Mouse (Mus musculus) embryo, embryonic 11.5 days (tissue): ENCODE data around the gene Btnl4.
"Not testable (repeated sequence)": the region's sequence is repeated elsewhere in the genome, so short reads cannot be mapped to it uniquely, and the experiment has no call there.

ENCODE experiments used
- DNase-seq: peaks from one replicate; pipeline ENCODE4 v3.0.0-alpha.2; 2012; ENCODE audit warnings: low read depth, low spot score

The Btnl4 gene

GRCm38 (mm10) chr17:34477238-34478013, at the start of gene Btnl4:
TSS of gene Btnl4 (minus strand) at chr17:34477318.
- not testable (repeated sequence) for DNase-seq

DNA sequence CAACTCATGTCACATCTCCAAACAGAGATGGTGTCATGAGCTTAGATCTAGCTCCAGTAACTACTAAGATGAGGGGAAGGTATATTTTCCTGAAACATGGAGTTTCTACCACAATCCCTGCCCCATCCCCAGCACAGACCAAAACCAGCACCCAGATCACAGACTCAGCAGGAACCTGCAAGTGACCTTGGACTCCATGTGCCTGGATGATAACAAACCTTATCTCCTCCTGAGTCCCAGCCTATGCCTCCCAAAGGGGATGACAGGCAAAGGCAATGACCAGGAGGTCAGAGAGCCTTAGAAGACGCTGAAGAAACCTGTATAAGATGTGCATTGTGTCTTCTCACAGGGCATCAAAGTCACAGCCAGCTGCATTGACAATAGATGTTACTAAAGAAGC, 41.9 kb upstream of the Btnl4 start:
- no peak for DNase-seq

GRCm38 (mm10) chr17:34518571-34518970, 41.5 kb upstream of the Btnl4 start:
- DNase-seq: not testable (repeated sequence)

DNA sequence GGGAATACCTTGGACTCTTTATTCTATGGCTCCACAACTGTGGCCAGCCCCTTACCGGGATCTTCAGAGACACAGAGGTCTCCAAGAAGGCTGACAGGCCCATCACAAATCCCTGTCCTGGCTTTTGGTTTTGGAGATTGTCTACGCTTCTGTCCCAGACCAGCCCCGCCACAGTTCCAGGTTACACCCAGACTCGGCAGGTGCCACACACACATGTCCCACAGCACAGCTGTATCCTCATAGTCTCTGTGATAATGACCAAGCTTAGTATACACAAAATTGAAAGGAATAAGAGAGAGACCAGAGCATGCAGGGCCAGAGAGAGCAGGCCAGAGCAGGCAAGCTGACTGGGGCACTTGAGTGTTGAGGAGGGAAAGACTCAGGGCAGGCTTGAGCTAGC, 40.7 kb upstream of the Btnl4 start:
- no peak for DNase-seq

DNA sequence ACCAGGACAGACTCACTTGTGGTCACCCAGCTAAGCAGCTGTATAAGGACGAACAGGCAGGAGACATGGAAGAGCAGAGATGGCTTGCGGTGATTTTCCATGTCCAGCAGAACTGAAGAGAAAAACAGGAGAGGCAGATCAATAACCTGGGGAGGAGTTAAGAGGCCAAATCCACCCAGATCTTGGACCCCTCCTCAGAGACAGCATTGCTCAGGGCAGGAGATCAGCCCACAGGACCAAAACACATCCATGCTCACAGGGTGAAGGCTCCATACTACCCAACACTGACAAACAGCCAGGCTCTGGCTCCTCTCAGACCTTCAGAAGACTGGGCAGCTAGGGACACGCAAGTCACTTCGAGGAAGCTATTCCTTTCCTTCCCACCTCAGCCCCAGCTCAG, 40.1 kb upstream of the Btnl4 start, which contains the start of gene Btnl6:
Gene Btnl6 (minus strand): TSS at position 101 of the 400 bp plus-strand sequence.
- no peak for DNase-seq

DNA sequence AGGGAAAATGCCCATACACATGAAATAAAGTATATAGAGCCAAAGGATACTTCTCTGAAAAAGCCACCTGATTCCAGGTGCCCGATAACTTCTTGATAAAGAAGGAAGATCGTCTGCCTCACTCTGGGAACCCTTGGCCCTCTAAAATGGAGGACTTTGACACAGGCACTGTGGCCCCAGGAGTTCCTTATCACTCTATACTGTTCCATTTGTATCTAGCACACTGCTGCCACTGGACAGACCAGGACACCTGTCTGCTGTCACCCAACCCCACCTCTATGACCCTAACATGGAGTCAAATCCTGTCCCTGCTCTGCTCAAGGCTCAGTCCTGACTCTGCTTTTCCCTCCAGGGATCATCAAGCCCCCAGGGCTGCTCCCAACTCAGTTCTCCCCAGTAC, 39.4 kb upstream of the Btnl4 start:
- no peak for DNase-seq

GRCm38 (mm10) chr17:34511723-34512122, 34.6 kb upstream of the Btnl4 start:
- DNase-seq: not testable (repeated sequence)

GRCm38 (mm10) chr17:34507591-34507990, 30.5 kb upstream of the Btnl4 start:
- no peak for DNase-seq

- not testable (repeated sequence) for DNase-seq
Observed at GRCm38 (mm10) chr17:34497726-34498125, 20.6 kb upstream of the Btnl4 start.

GRCm38 (mm10) chr17:34497319-34497718, 20.2 kb upstream of the Btnl4 start:
- DNase-seq: not testable (repeated sequence)

GRCm38 (mm10) chr17:34496539-34496938, 19.4 kb upstream of the Btnl4 start:
- no peak for DNase-seq

DNA sequence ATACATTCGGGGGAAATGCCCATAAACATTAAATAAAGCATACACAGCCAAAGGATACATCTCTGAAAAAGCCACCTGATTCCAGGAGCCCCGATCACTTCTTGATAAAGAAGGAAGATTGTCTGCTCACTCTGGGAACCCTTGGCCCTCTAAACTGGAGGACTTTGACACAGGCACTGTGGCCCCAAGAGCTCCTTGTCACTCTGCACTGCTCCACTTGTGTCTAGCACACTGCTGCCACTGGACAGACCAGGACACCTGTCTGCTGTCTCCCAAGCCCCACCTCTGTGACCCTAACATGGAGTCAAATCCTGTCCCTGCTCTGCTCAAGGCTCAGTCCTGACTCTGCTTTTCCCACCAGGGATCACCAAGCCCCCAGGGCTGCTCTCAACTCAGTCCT, 18.0 kb upstream of the Btnl4 start:
- not testable (repeated sequence) for DNase-seq

DNA sequence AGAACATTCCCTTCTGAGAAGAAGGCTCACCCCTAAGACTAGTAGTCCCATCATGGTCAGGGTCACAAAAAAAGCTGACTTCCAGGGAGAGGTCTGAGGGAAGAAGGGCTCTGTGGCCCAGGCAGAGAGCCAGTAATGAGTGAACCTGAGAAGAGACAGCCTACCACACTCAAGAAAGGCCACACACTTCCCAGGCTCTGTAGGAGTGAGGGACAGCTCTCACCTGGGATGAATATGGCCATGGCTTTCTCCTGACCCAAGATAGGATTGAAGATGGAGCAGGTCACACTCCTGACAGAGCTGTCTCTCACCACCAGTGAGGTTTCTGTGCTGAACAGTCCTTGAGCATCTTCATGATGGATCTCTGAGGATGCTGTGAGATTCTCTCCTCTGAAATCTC, 15.7 kb upstream of the Btnl4 start:
- no peak for DNase-seq

DNA sequence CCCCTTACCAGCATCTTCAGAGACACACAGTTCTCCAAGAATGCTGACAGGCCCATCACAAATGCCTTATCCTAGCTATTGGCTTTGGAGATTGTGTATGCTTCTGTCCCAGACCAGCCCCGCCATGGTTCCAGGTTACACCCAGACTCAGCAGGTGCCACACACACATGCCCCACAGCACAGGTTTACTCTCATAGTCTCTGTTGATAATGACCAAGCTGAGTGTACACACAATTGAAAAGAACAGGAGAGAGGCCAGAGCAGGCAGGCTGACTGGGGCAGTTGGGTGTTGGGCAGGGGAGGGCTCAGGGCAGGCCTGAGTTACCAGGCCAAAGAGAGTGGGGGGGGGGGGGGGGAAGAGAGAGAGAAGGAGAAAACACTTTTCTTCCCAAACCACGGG, 691 bp downstream of the Btnl4 start:
- no peak for DNase-seq

- no peak for DNase-seq
Observed at GRCm38 (mm10) chr17:34475060-34475459, 2.1 kb downstream of the Btnl4 start.

GRCm38 (mm10) chr17:34470491-34470890, 6.6 kb downstream of the Btnl4 start:
- DNase-seq: no peak

GRCm38 (mm10) chr17:34465906-34466305, 11.2 kb downstream of the Btnl4 start:
- not testable (repeated sequence) for DNase-seq

GRCm38 (mm10) chr17:34459255-34459654, 17.9 kb downstream of the Btnl4 start:
- DNase-seq: no peak

DNA sequence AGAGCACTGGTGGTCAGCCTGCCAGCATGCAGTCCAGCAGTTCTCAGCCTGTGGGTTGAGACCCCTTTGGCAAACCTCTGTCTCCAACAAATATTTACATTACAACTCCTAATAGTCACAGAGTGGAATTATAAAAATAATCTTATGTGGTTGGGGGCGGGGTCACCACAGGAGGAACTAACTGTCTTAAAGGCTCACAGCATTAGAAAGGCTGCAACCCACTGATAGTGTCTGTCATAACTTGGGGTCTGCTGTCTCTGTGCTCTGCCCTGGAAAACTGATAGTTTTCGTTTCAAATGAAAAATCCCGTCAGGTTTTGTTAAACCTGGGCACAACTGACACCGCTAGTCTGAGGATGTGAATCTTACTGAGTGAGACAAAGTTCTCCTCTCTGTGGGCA, 19.4 kb downstream of the Btnl4 start:
- DNase-seq: no peak

GRCm38 (mm10) chr17:34448473-34449041, 28.6 kb downstream of the Btnl4 start:
- no peak for DNase-seq

DNA sequence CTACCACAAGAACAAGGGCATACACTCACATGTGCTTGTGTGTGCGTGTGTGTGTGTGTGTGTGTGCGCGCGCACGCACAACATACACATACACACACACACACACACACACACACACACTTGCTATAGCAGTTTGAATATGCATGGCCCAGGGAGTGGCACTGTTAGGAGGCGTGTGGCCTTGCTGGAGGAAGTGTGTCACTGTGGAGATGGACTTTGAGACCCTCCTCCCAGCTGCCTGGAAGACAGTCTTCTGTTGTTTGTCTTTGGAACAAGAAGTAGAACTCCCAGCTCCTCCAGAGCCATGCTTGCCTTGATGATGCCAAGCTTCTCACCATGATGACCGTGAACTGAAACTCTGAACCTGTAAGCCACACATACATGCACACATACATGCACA, 35.1 kb downstream of the Btnl4 start:
- DNase-seq: no peak

GRCm38 (mm10) chr17:34439795-34440194, 37.3 kb downstream of the Btnl4 start:
- DNase-seq: peak; percentile 29

GRCm38 (mm10) chr17:34438588-34438987, 38.5 kb downstream of the Btnl4 start:
- no peak for DNase-seq
